In the genomic region with DNA sequence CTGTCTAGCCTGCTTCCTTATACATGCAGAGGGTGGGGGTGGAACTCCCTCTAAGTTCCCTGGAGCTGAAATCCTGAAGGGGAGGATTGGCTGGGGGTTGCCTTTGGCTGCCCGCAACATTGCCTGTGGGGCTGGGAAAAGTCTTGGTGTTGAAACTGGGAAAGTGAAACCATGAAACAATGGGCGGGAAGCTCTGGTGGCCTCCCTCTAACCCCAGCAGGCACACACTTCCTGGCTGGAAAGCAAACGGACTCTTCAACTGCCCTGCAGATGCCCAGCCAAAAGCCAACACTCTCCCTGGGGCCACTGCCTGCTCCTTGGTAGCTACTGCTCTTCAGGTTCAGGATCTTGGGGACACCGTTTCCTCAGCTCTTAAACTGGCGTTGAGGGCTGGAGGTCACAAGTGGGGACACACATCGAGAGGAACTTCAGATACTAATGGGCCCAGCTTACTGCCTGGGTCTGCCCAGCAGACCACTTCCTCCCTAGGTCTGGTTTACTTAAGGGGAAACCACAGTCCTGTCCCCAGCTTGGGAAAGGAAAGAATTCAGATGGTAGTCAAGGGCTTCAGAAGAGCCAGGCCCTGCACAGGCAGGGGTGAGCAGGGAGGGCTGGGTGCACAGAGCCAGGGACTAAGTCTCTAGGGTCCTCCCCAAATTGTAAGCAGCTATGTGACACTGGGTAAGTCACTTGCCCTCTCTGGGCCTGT, we compare ENCODE assay signal across 8 mouse cellular contexts. TPM values are rescaled to one million over a fixed set of nuclear protein-coding genes. Genes with fewer than 3 reads are reported as not detected.
DNase-seq lines count a peak whose midpoint lies in the region; ATAC-seq lines count a peak whose summit lies in the region.

No protein-coding gene starts in this region.

- H3K9ac ChIP-seq in midbrain, embryonic 11.5 days (ENCODE audit: low read length): no peak overlapping the region

- peaks cover 50% of the 10 kb centered on the region for H3K36me3 ChIP-seq in erythroblast, embryonic 14.5 days (ENCODE audit: control insufficient read depth)
- peaks cover 57% of the 10 kb centered on the region for H3K36me3 ChIP-seq in limb, embryonic 10.5 days
- H3K36me3 ChIP-seq in midbrain, embryonic 11.5 days (ENCODE audit: control insufficient read depth, insufficient read depth, low read length): peaks cover 10% of the 10 kb centered on the region; the same call in 1 of the 2 replicates

- intact Hi-C loops in heart, postnatal 25 days (cut with DNase I): no loop called here

- H3K4me3 ChIP-seq in erythroblast, embryonic 14.5 days (replicated peaks): peak overlapping the region; percentile 70
- H3K4me3 ChIP-seq in limb, embryonic 10.5 days: peak overlapping the region; percentile 58
- H3K4me3 ChIP-seq in midbrain, embryonic 11.5 days (ENCODE audit: low read depth, low read length): no peak overlapping the region

- peak; percentile 53 for DNase-seq in heart, postnatal 25 days (ENCODE audit: low spot score)
- DNase-seq in limb, embryonic 10.5 days (ENCODE audit: low spot score): peak; percentile 56
- DNase-seq in midbrain, embryonic 11.5 days (ENCODE audit: low spot score, missing footprints): peak; percentile 84
- no peak for DNase-seq in cerebellum, postnatal 25 days
- no peak for DNase-seq in layer of hippocampus, postnatal 36 days

- H3K27me3 ChIP-seq in erythroblast, embryonic 14.5 days (ENCODE audit: control insufficient read depth): no peaks in the 10 kb centered on the region
- H3K27me3 ChIP-seq in limb, embryonic 10.5 days (ENCODE audit: low read depth, poor library complexity, severe bottlenecking): no peaks in the 10 kb centered on the region
- H3K27me3 ChIP-seq in midbrain, embryonic 11.5 days (ENCODE audit: control insufficient read depth, insufficient read depth, low read length): no peaks in the 10 kb centered on the region; the same call in 1 of the 2 replicates

- peak overlapping the region; percentile 86 for H3K27ac ChIP-seq in limb, embryonic 10.5 days
- no peak overlapping the region for H3K27ac ChIP-seq in midbrain, embryonic 11.5 days (ENCODE audit: low read depth, low read length)

- H3K9me3 ChIP-seq in erythroblast, embryonic 14.5 days (ENCODE audit: control insufficient read depth, low read length): no peaks in the 10 kb centered on the region
- no peaks in the 10 kb centered on the region for H3K9me3 ChIP-seq in limb, embryonic 10.5 days (replicated peaks)
- no peaks in the 10 kb centered on the region for H3K9me3 ChIP-seq in midbrain, embryonic 11.5 days (ENCODE audit: control insufficient read depth, low read length)

- no peak overlapping the region; the same call in 1 of the 2 replicates for H3K4me2 ChIP-seq in midbrain, embryonic 11.5 days

- 34% methylated on average over 6 of the region's 6 CpGs for WGBS in limb, embryonic 10.5 days
- 48% methylated on average over 6 of the region's 6 CpGs for WGBS in midbrain, embryonic 11.5 days

- H3K4me1 ChIP-seq in erythroblast, embryonic 14.5 days (ENCODE audit: control insufficient read depth): peaks cover 31% of the 10 kb centered on the region
- peaks cover 42% of the 10 kb centered on the region for H3K4me1 ChIP-seq in limb, embryonic 10.5 days
- H3K4me1 ChIP-seq in midbrain, embryonic 11.5 days (ENCODE audit: control insufficient read depth, insufficient read depth, low read length): peaks cover 15% of the 10 kb centered on the region

- ATAC-seq in erythroblast, adult 5-6 weeks (replicated peaks; ENCODE audit: low FRiP score, poor library complexity, severe bottlenecking): no peak
- peak; percentile 70 for ATAC-seq in common myeloid progenitor, adult 5-6 weeks (replicated peaks; ENCODE audit: low read depth, poor library complexity, severe bottlenecking)
- no peak for ATAC-seq in midbrain, embryonic 11.5 days (ENCODE audit: low FRiP score)

RNA-seq across cellular contexts. Expression of gene Tcirg1, which starts 1.5 kb away (rescaled TPM):
- polyA plus RNA-seq in erythroblast, embryonic 14.5 days (2012): 0.96 and 1.2 TPM in 2 replicates
- total RNA-seq in erythroblast, adult 5-6 weeks (2015; ENCODE audit: low replicate concordance): 41.2 and 46.3 TPM in 2 replicates
- total RNA-seq in erythroblast, adult 5-6 weeks (2017; ENCODE audit: low replicate concordance): 22.2 and 37.2 TPM in 2 replicates
- 37.0 and 49.2 TPM in 2 replicates for total RNA-seq in common myeloid progenitor, adult 5-6 weeks (2017)
- 1 to 10 TPM; 8.9 to 9.8 TPM for total RNA-seq in heart, postnatal 25 days (2021)
- 27.9 and 39.4 TPM in 2 replicates for polyA plus RNA-seq in limb, embryonic 10.5 days (2016; fragmentation: Nextera tagmentation; extraction: Ambion mirVana)
- polyA plus RNA-seq in midbrain, embryonic 11.5 days (2014; fragmentation: Nextera tagmentation; extraction: Ambion mirVana): 7.7 and 8.9 TPM in 2 replicates
- total RNA-seq in layer of hippocampus, postnatal 36 days (2021): 10 to 100 TPM; 20.2 to 22.4 TPM

RNA-seq across cellular contexts. Expression of gene Ndufs8, which starts 7.2 kb away (rescaled TPM):
- 6.4 and 20.4 TPM in 2 replicates for polyA plus RNA-seq in erythroblast, embryonic 14.5 days (2012)
- 55.8 and 64.4 TPM in 2 replicates for total RNA-seq in erythroblast, adult 5-6 weeks (2015; ENCODE audit: low replicate concordance)
- 11.0 and 14.0 TPM in 2 replicates for total RNA-seq in erythroblast, adult 5-6 weeks (2017; ENCODE audit: low replicate concordance)
- total RNA-seq in common myeloid progenitor, adult 5-6 weeks (2017): 79.4 and 83.5 TPM in 2 replicates
- 100 to 1,000 TPM; 538 TPM for total RNA-seq in heart, postnatal 25 days (2021)
- 249 and 273 TPM in 2 replicates for polyA plus RNA-seq in limb, embryonic 10.5 days (2016; fragmentation: Nextera tagmentation; extraction: Ambion mirVana)
- polyA plus RNA-seq in midbrain, embryonic 11.5 days (2014; fragmentation: Nextera tagmentation; extraction: Ambion mirVana): 209 and 235 TPM in 2 replicates
- total RNA-seq in layer of hippocampus, postnatal 36 days (2021): 100 to 1,000 TPM; 133 to 144 TPM

RNA-seq across cellular contexts. Expression of gene Aldh3b1, which starts 24.2 kb away (rescaled TPM):
- polyA plus RNA-seq in erythroblast, embryonic 14.5 days (2012): not detected in 2 replicates
- 4.4 and 10.6 TPM in 2 replicates for total RNA-seq in erythroblast, adult 5-6 weeks (2015; ENCODE audit: low replicate concordance)
- 10.9 and 18.4 TPM in 2 replicates for total RNA-seq in erythroblast, adult 5-6 weeks (2017; ENCODE audit: low replicate concordance)
- total RNA-seq in common myeloid progenitor, adult 5-6 weeks (2017): 1.6 and 3.2 TPM in 2 replicates
- total RNA-seq in heart, postnatal 25 days (2021): 1 to 10 TPM; 1.8 TPM
- polyA plus RNA-seq in limb, embryonic 10.5 days (2016; fragmentation: Nextera tagmentation; extraction: Ambion mirVana): 0.20 and 0.33 TPM in 2 replicates
- polyA plus RNA-seq in midbrain, embryonic 11.5 days (2014; fragmentation: Nextera tagmentation; extraction: Ambion mirVana): 0.67 and 0.99 TPM in 2 replicates
- total RNA-seq in layer of hippocampus, postnatal 36 days (2021): 1 to 10 TPM; 2.8 to 3.0 TPM

RNA-seq across cellular contexts. Expression of gene Unc93b1, which starts 29.6 kb away (rescaled TPM):
- polyA plus RNA-seq in erythroblast, embryonic 14.5 days (2012): 0.65 and 0.77 TPM in 2 replicates
- total RNA-seq in erythroblast, adult 5-6 weeks (2015; ENCODE audit: low replicate concordance): 25.1 and 47.1 TPM in 2 replicates
- 34.2 and 50.3 TPM in 2 replicates for total RNA-seq in erythroblast, adult 5-6 weeks (2017; ENCODE audit: low replicate concordance)
- 83.0 and 99.7 TPM in 2 replicates for total RNA-seq in common myeloid progenitor, adult 5-6 weeks (2017)
- total RNA-seq in heart, postnatal 25 days (2021): 10 to 100 TPM; 19.0 to 20.3 TPM
- 5.4 and 6.7 TPM in 2 replicates for polyA plus RNA-seq in limb, embryonic 10.5 days (2016; fragmentation: Nextera tagmentation; extraction: Ambion mirVana)
- 5.9 and 7.1 TPM in 2 replicates for polyA plus RNA-seq in midbrain, embryonic 11.5 days (2014; fragmentation: Nextera tagmentation; extraction: Ambion mirVana)
- 10 to 100 TPM; 14.2 to 14.5 TPM for total RNA-seq in layer of hippocampus, postnatal 36 days (2021)

RNA-seq across cellular contexts. Expression of gene Aldh3b3, which starts 53.0 kb away (rescaled TPM):
- 0.01 TPM in 1 of 2 replicates, not detected in the other for polyA plus RNA-seq in erythroblast, embryonic 14.5 days (2012)
- total RNA-seq in erythroblast, adult 5-6 weeks (2015; ENCODE audit: low replicate concordance): 1.7 TPM in 1 of 2 replicates, not detected in the other
- total RNA-seq in erythroblast, adult 5-6 weeks (2017; ENCODE audit: low replicate concordance): 4.9 TPM in 1 of 2 replicates, not detected in the other
- total RNA-seq in common myeloid progenitor, adult 5-6 weeks (2017): 0.41 TPM in 1 of 2 replicates, not detected in the other
- total RNA-seq in heart, postnatal 25 days (2021): 1 to 10 TPM in 1 of 2 experiments, under 1 TPM in 1; 0.60 to 1.1 TPM
- polyA plus RNA-seq in limb, embryonic 10.5 days (2016; fragmentation: Nextera tagmentation; extraction: Ambion mirVana): not detected in 2 replicates
- polyA plus RNA-seq in midbrain, embryonic 11.5 days (2014; fragmentation: Nextera tagmentation; extraction: Ambion mirVana): not detected in 2 replicates
- not detected for total RNA-seq in layer of hippocampus, postnatal 36 days (2021)

Comparison
In these comparisons a context has a peak if more than half of its experiments do, and no peak if none do; other contexts are left out.
1. DNase-seq: peak in heart, postnatal 25 days (single experiment), limb, embryonic 10.5 days (single experiment) and midbrain, embryonic 11.5 days (single experiment); none in cerebellum, postnatal 25 days (0 of 2) and layer of hippocampus, postnatal 36 days (0 of 2).